Mouse (Mus musculus): ENCODE data around the gene Zhx3.
A peak's percentile ranks its signal among the peaks of the same experiment; 100 is the strongest.

Gene Zhx3

DNA sequence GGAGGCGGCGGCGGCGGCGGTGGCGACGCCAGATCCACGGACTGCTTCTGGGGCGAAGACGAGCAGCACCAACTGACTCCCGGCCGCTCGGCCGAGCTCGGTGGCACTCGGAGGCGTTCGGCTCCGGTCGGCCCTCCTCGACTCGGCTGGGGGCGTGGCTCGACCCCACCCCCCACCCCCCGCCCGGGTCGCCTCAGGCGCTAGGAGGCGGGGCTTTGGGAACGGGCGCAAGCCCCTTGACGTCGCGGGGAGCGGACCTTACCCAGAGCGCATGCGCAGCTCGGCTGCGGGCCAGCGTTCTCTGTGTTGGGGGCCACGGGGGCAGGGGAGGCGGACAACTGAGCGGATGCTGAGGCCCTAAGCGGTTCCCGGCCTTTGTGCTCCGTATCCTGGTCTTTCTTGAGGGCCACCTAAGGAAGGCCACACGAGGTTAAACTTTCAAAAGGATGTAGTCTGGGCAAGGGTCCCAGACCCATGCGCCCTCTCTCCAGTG is at the start of gene Zhx3:
Gene Zhx3 (minus strand): TSS at position 109 of the 493 bp plus-strand sequence.
- DNase-seq: peak; percentile 96

DNA sequence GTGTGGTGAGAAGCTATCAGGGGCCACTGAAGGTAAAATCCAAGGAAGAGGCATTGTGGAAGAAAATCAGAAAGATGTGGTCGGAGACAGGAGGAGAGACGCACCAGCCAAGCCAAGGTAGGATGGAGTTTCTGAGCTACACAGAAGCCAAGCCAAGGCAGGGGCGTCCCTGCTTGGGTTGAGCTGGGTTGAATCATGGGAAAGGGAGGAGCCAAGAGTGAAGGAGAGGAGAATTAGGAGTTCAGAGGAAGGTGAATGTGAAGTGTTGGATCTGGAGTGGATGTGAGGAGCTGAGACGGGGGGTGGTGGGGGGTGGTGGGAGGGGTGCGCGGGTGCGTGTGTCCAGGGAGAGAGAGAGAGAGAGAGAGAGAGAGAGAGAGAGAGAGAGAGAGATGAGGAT is 48.5 kb upstream of the Zhx3 start:
- no peak for DNase-seq

DNA sequence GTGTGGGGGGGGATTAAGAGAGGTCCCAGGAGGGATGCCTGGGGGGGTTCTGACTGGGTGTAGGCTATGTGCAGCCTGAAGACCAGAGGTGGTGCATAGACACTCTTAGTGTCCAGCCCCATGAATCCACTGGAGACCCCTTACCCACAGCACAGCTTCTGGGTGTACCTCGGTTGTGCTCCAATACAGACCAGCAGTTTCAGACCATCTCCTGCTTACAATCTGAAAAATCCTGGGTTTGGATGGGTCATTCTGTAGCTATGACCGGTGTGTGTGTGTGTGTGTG is 46.1 kb upstream of the Zhx3 start:
- no peak for DNase-seq

DNA sequence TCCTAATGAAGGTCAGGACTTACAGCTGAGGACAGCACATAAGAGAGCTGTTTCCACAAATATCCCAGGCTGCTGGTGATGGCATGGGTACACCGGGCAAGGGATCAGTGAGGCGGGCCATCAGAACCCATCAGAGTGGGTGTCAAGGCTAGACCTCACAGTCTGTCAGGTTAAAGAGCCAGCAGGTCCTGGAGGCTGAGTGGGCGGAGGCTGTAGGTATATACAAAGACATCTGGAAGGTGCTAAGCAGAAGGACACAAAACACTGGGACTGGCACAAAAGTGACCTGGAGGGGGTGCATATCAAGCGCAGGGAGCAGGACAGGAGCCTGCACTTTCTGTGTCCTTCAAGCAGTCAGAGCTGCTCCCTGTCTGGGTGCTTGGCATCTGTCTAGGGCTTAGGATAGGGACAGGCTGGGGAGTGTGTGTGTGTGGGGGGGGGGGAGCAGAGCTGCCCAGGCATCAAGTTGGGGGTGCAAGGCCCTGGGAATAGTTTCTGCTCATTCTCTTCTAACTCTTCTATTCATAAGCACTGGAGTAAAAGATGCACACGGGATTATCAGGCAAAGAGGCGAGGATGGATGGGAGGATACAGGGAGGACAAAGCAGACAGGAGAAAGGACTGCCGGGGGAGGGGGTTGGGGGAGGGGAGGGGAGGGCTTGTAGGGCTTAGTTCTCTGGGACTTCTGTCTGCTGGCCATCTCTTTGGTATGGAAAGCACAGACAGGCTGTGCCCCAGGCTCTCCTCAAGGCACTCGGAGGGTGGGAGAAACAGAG is 45.5 kb upstream of the Zhx3 start:
- no peak for DNase-seq

DNA sequence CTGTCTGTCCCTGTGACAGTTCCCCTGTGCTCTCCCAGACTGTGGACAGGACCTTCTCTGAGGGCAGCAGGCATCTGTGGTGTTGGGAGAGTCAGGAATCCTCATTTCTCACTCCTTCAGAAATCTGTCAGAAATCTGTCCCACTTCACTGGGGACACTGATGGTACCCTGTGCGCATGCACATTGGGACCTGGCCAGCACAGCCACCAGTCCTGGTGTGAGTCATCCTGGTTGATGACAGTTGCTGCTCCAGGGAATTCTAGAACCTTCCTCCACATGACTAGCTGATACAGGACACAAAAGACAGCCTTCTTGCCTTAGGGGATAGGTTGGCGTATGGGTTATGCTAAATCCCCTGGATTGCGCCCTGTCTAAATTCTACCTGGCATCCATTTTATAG is 44.5 kb upstream of the Zhx3 start:
- no peak for DNase-seq

DNA sequence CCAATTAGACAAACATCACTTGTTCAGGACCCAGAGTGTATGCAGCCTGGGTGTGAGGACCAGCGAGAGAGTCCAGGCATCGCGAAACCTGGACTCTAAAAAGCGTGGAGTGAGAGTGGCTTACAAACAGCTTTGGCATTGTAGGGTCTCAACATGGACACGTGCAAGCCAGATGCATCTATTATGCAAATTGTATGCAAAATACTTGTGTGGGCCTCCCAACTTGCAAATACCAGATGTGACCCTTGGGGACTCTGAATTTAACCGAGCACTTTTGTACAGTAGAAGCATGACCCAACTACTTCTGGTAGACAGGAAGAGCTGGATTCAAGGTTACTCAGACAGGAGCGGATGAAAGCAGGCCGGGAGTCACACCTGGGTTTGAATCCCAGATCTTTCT is 43.9 kb upstream of the Zhx3 start:
- DNase-seq: no peak

DNA sequence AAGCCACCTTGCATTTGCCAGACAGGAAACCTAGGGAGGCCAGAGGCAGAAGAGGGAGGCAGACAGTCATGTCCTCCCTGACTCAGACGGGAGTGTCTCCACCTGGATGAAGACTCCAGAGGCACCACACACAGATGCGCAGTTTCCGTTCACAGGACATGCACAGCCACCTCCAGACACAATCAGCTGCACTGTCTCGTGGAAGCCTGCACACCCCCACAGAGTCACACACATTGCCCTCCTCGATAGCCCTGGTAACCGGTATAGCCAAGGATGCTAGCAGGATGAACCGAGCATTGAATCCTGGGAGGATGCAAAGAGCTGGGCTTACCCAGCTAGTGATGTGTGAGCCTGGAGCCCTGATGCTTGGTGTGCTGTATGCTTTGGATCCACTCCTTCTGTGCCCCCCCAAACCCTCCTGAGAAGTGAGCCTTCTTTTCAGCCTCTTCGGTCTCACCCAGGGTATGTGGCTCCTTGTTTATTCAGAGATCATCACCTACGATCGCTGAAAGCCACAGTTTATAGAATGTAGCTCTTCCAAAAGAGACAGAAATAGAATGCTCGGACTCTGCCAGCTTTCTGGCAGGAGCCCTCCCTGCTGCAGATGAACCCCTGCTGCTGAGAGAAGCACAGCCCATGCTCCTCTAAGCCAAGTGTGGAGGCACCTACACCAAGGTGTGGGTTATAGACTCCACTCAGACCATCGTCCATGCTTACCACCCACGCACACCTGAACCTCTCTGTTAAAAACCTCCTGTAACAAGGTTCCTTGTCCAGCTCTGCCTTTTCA is 43.2 kb upstream of the Zhx3 start:
- DNase-seq: no peak

DNA sequence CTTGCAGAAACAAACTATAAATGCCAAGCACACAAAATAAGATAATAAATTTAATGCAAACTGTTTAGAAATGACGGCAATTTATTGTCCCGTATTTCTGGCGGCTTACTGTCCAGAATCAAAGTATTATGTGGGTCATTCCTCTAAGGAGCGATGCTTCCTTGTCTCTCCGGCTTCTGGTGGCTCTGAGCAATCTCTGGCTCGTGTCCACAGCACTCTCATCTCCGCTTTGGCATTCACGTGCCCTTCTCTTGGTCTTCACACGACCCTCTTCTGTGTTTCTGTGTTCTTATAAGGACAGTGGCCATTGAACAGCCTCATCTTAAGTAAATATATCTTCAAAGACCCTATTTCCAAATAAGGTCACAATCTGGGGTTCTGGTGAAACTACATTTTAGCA is 41.9 kb upstream of the Zhx3 start:
- DNase-seq: no peak

DNA sequence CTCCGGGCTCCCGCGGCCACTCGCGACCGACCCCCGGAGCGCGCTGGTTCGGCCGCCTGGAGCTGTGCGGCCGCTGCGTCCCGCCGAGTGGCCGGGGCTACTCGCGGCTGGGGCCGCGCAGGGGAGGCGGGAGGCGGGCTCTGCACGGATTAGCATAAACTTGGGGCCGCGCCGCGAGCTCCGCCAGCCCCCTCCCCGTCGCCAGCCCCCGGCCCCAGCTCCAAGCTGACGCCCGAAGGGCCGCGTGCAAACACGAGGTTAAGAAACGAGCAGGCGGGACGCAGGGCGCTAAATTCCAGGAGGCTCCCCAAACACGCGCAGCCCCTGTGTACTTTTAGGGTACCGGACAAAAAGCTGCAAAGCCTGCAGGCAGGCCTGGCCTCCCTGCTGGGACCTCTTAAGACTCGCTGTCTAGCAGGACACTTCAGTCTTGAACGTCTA is 39.5 kb upstream of the Zhx3 start, which contains the start of gene Emilin3:
Gene Emilin3 (minus strand): TSS at position 98 of the 441 bp plus-strand sequence.
- DNase-seq: peak; percentile 42

DNA sequence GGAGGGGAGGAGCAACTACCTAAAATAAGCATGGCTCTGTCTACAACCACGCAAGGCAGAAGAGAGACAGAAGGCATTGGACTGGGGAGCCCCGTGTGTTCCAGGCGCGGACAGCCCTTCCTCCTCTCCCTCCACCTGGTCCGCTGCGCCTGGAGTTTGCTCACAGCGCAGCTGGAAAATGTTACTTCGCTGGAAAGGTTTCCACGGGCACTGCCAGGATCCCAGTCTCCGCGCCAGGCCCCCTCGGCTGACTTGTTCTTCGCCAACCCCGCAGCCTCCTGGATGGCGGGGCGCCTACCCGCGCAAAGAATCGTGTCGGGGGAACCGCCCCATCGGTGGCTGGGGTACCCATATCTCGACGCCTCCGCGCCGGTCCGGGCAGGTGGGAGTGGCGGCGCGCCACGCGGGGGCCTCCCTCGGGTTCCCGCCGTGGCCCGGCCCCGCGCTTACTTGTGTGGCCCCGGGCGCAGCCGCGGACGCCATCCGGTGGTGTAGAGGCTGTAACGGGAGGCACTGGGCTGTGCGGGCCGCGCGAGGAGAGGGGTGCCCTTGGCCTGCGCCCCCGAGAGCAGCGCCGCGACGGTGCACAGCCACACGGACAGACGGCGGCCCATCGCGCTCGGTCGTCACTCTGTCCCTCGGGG is 38.9 kb upstream of the Zhx3 start:
- peak; percentile 34 for DNase-seq

DNA sequence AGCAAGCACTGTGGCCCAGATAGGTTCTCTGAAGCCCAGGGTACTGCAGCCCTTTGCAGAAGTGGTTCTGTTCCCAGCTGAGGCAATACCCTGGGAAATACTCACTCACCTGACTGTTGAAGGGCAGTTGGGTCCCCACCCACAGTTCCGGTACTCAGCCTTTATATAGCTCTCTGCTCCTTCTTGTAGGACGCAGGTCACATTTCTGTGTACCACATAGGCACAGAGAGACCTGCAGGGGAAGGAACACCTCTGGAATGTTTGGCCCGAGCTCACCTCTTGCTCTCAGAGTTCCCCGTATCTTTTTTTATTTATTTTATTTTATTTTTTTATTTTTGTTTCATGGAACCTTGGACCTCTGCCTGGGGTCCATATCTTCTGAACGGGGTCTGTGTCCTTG is 37.8 kb upstream of the Zhx3 start:
- DNase-seq: no peak

DNA sequence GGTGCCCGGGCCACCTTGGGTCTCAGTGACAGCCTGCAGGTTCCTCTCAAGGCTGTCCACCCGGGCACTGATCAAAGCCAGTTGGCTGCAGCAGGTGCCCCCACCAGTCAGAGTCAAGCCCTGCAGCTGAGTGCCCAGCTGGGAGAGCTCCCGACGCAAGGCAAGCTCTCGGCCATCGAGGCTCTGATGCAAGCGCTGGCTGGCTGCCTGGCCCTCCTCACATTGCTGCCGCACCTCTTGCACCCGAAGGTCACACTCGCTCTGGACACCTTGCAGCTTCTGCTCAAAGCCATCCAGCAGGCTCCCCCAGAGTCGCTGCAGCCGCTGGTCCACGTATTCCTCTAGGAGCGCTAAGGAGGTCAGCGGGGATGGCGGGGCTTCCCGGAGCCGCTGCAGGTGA is 35.8 kb upstream of the Zhx3 start:
- DNase-seq: no peak

DNA sequence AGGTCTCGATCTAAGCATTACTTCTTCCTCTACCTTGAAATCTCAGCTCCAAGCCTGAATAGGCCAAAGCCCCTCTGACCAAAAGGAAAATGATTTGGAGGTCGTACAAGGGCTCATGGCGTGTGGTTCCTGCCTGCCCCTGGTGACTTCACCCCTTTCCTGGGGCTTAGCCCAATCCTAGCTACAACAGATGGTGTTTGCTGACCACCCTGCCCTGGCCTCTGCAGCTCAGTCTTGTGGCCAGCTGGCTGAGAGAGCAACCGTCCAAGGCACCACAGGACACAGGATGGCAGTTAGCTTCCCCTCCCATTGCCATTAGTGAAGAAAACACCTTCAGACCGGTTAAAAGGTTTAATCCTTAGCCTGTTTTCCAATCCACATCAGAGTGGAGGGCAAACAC is 33.3 kb upstream of the Zhx3 start:
- no peak for DNase-seq

DNA sequence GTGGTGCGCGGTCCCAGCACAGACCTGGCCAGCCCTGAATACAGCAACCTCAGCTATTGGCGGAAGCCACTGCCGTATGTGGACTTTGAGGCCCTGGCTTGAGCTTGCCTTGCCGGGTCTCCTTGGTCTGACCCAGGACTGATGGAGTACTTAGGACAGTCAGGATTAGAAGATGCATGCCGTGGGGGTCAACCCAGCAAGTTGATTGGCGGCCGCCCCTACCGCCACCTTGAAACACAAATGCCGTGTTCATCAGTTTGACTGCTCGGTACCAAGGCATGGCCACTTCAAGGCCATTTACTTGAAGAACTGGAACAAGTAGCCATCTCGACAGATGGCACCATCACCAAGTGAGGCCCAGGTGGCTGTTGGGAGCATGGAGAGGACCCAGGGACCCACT is 32.5 kb upstream of the Zhx3 start:
- DNase-seq: no peak

DNA sequence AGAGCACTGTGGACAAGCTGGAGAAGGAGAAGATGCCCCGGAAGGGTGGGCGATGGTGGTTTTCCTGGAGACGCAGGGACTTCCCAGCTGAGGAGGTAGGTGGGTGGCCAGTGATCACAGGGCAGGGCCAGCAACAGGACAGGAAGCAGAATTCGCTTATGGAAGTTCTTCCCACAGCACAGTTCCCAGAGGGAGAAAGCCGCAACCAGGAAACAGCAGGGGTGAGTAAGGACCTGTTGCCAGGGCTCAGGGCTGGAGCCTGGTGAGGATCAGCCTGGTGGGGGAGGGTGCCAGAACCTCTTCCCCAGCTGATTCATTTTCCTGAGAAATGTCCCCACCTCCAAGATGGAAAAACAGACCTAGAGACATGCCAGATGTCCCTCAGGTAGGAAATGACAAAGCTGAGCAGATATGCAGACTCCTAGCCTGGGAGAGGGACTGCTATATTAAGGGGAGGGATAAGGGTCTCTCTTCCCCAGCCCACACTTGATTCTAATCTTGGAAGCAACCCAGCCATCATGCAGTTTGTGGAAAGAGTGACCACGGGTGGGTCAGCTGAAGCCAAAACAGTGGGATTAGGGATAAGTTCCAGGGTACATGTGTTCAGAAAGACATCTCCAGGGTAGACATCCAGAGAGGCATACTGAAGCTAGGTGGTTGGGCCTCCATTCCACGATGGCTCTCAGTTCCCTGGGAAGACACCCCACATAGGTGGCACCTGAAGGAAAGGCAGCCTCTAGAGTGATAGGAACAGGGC is 29.0 kb upstream of the Zhx3 start:
- no peak for DNase-seq

DNA sequence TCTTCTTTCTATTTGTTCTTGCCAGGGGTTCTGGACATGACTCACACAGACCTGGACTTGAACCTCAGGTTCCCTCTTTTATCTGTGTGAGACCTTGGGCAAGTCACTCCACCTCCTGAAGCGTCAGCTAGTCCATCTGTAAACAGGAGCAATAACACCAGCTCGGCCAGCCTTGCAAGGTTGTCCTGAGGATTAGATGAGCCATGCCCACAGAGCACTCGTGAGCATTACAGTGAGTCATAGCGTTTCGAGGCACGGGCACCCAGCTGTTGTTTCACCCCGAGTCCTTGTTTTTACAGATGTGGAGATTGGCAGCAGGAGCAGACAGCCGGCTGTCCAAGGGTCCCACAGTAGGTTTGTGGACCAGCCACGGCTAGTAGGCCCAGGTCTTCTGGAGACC is 18.9 kb upstream of the Zhx3 start:
- DNase-seq: no peak

DNA sequence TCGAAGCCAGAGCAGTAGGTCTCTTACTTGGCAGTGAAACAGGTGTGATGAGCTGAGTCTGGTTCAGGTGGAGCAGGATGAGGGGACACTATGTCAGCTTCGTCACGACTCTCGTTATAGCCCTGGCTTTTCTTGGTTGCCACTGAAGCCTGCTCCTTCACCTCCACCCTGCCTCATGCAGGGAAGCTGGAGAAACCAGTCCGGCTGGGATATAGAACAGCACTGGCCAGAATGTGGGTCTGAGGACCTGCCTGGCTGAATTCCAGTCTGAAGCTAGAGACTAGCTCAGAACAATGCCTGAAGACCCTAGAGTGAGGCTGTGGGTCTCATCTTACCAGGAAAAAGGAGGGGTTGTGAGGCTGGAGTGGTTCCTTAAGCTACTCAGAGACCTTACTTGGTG is 18.2 kb upstream of the Zhx3 start:
- no peak for DNase-seq

DNA sequence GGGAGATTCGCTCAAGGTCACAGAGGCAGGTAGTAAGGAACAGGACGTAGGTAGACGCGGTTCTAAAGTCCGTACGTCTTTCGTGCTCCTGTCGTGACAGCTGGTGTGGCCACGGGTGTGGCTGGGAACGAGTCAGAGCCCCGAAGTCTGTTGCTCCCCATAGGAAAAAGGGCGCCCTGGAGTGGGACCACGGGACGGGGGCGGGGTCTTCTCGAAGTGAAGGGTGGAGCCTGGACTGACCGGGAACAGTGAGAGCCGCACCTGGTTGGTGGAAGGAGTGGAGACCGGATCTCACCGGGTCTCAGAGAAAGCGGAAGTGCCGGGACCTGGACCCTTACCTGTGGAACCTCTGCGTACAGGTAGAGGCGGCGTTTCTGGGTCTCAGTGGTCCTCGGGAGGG is 15.1 kb upstream of the Zhx3 start:
- DNase-seq: peak; percentile 86

DNA sequence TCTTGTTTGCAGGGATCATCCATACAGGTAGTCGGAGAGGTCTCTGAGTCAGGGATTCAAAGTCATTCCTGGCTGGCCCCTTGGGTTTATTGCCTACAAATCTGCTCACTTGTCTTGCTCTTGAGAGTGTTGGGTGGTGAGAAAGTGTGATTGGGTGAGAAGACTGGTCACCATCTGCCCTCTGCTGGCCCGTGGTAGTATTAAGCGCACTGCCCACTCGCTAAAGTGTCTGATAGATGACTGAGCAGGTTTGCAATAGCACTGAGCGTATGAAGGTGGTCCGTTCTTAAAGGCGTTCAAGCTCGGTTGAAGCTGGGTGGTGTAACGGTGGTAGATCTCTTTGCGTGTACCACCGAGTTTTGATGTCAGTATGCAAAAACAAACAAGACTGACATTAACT is 14.5 kb upstream of the Zhx3 start:
- DNase-seq: peak; percentile 92

DNA sequence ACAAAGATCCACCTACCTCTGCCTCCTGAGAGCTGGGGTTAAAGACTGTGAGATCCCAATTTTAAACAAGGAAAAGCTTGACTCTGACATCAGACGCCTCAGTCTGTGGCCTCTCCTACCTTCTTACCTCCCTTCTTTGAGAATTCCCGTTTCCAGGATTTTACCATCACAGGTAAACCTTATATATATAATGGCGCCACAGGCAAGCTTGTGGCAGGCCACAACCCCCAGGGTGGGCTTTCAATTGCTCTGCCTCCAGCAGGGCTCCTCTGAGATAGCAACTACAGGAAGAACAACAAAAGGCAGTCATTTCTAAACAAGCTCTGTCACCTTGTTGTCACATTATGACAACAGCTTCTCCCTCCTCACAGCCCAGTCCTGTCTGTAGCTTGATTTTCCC is 13.4 kb upstream of the Zhx3 start:
- DNase-seq: no peak

DNA sequence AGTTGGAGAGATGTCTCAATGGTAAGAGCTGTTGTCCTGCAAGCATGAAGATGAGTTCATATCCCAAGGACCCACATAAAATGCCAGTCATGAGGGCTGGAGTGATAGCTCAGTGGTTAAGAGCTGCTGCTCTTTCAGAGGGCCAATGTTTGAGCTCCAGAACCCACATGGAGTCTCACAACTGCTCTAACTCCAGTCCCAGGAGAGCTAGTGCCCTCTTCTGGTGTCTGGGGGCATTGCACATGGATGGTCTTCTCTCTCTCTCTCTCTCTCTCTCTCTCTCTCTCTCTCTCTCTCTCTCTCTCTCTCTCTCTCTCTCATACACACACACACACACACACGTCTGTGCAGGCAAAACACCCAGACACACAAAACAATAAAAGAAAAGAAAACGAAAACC is 12.0 kb upstream of the Zhx3 start:
- DNase-seq: peak; percentile 76

DNA sequence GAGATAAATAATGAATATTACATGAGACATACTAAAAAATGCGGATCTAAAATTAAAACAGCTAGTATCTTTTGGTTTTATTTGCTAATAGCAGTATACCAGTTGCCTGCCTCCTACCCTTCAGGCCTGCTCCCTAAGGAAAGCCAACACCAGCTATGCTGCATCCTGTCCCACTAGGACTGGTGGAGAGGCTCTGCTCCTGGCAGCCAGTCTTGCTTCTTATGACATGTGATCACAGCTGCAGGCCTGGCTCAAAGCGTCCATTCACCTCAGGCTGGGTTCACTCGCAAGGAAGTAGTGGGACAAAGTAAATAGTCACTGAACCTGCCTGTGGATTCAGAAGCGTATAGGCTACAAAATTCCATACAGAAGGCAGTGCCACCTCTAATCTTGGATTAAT is 11.1 kb upstream of the Zhx3 start:
- DNase-seq: peak; percentile 59

DNA sequence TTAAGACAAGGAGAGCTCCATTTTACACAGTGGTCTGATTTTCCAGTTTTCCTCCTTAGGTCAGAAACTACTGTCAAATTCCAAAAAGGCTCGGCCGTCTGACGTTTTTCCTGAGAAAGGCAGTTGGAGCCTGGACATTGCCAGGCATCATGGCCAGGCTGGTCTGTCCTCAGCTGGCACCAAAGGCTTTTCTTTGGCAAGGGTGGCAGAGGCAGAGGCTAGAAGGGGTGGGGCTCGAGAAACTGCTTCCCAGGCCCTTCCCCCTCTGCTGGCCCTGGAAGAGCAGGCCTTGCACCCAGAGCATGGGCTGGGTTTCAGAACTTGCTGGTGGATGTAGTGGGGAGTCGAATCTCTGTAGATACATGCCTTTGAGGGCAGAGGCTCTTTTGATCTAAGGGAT is 9.6 kb upstream of the Zhx3 start:
- DNase-seq: no peak

All from kidney, postnatal 10 days (tissue).